Mouse (Mus musculus) embryonic fibroblast, embryonic 13.5 days (primary cell): ENCODE results near the gene Furin.

Source experiments
- CTCF ChIP-seq: IDR thresholded peaks from 2 replicates; pipeline ENCODE4 v1.5.1; 2011; ENCODE audit warnings: mild to moderate bottlenecking, control low read depth, low read length, moderate library complexity, borderline replicate concordance; ENCODE audit not compliant: insufficient read depth
- POLR2A ChIP-seq: IDR thresholded peaks from 2 replicates; pipeline ENCODE4 v1.6.1; 2011; ENCODE audit warnings: low read depth, mild to moderate bottlenecking, control low read depth, low read length, moderate library complexity

DNA sequence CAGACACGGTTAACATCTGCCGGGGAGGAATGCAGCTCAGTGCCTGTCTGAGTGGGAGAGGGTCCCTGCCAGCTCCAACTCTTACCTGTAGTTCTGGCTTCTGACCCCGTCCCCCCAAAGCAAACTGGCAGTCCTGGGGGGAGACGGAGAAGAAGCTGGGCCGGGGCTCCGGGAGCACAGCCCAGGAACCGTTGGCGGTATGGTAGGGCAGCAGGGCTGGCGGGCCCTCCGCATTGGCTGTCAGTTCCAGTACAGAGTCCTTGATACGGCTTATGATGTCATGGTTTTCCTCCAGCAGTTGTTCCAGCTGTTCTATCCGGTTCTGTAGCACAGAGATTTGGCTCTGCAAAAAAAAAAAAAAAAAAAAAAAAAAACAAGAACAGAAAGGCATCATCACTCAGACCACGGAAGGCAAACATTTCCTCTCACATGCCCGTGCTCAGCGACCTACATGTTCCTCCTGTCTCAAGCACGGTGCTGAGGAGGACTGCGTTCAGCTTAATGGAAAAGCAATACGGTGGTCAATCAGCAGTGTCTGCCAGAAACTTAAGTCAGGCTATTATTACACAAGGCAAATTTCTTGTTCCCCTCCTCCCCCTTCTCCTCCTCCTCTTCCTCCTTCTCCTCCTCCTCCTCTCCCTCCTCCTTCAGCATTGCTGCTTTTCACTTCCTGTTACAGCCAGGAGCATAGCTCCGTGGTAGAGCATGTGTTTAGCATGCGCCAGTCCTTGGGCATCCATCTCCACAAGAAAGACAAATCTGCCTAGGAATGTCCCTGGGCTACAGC is 36.4 kb downstream of the Furin start:
- TF ChIP-seq CTCF = no peak
- no peak for TF ChIP-seq POLR2A
